Mouse (Mus musculus) inflammation-experienced regulatory T-cells, adult 6 months (primary cell): Measurements from ENCODE around the gene Guca1a. TPM values are rescaled to one million over a fixed set of nuclear protein-coding genes. Genes with fewer than 3 reads are reported as not detected.

Experiments
- ATAC-seq: one replicate; pipeline ENCODE4 v1.8.0; 2017
- polyA plus RNA-seq, 3 experiments: library from polyadenylated mRNA; unstranded; fragments of 100-300 nt; shearing (Covaris generic); gene quantifications; one replicate each; pipeline ENCODE4 v1.2.1; 2017

Guca1a gene
- polyA plus RNA-seq, 3 experiments from 2014 or later = not detected

- ATAC-seq = peak; percentile 48
These were observed 9.8 kb upstream of the Guca1a start for GRCm38 (mm10) chr17:47409897-47410861.

DNA sequence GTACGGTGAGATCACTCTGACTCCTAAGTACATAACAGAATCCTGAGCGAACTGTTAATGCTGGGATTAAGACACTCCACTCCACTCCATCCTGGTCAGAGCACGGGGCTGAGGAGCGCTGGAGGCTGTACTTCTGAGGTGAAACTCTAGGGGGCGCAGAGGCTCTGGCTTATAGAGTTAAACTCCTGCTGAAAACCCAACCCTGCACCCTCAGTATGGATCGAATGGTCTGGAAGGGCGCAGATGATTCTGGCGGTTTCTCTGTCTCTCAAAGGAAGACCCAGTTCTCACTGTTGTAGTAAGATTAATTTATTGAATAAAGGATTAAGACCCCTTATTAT lies 8.1 kb upstream of the Guca1a start:
- peak; percentile 61 for ATAC-seq

GRCm38 (mm10) chr17:47407717-47408557 lies 7.6 kb upstream of the Guca1a start:
- no peak for ATAC-seq

GRCm38 (mm10) chr17:47399091-47399490 lies 1.3 kb downstream of the Guca1a start:
- ATAC-seq = no peak

GRCm38 (mm10) chr17:47395376-47395913 lies 4.9 kb downstream of the Guca1a start:
- peak; percentile 48 for ATAC-seq

DNA sequence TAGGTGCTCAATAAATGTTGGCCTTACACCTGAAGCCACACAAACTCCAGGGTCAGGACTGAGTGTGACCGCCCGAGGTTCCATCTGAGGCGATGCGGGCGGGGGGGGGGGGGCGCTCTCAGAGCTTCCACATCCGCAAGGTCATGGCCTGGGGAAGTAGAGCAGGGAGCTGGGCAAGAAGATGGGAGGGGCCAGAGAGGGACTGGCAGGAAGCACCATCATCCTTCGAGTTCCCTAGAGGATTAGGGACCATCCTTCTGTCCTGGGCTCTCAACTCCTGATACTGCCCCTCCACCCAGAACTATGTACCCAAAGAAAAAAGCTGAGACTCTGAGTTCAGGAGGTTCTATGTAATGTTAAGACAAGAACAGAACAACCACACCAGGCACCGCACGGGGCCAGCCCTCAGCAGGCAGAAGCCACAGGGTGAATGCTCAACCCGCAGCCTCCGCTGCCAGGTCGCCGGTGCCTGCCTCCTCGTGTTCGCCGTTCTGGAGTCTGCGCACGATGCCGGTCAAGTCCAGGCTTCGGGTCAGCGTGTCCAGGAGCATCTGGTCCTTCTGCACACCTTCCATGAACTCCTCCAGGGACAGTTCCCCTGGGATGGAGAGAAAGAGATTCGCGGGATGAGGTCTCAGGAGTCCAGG lies 6.0 kb downstream of the Guca1a start:
- ATAC-seq = peak; percentile 41

- ATAC-seq = no peak
These were observed 13.7 kb downstream of the Guca1a start for GRCm38 (mm10) chr17:47386649-47387048.

- no peak for ATAC-seq
These were observed 15.2 kb downstream of the Guca1a start, which contains the start of gene Guca1b for GRCm38 (mm10) chr17:47385145-47385544. Gene Guca1b, plus strand, starts transcription at chr17:47385393.

- no peak for ATAC-seq
These were observed 16.3 kb downstream of the Guca1a start for GRCm38 (mm10) chr17:47384064-47384463.

- ATAC-seq = no peak
These were observed 17.1 kb downstream of the Guca1a start for GRCm38 (mm10) chr17:47383266-47383665.

DNA sequence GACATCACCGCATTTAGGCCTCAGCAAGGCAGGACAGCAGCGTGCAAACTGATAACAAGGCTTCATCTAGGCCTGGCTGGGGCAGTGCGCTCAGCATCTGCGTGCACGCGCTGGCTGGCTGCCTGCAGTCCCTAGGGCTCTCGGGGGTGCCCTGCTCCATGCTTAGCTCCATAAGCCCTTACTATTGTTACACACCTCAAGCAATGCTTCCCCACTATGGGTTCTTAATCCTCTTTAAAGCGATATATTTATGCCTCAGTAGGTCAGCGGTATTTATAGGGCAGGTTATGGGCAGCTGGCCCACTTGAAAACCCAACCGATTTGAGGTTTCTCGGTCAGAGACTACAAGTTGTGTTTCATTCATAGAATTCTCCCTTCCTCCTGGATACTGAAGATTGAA lies 18.5 kb downstream of the Guca1a start:
- no peak for ATAC-seq

DNA sequence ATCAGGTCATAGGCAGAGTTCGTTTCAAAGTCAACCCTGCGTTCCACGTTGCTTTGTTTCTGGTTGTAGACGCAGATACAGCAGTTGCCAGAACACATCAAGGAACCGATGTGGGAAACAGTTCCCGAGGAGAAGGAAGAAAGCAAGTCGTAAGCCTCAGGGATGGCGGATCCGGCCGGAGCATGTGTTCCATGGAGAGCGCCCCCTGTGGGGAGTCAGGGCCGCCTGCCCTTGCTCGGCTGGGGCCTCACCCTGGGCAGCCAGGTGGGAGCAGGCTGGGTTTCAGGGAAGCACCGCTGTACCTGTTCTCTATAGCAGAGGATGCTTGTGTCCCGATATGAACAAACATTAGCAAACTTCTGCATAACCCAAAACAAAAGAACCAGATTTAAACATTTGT lies 22.3 kb downstream of the Guca1a start:
- no peak for ATAC-seq

GRCm38 (mm10) chr17:47376779-47377280 lies 23.6 kb downstream of the Guca1a start:
- no peak for ATAC-seq

GRCm38 (mm10) chr17:47373991-47374390 lies 26.4 kb downstream of the Guca1a start:
- ATAC-seq = no peak

DNA sequence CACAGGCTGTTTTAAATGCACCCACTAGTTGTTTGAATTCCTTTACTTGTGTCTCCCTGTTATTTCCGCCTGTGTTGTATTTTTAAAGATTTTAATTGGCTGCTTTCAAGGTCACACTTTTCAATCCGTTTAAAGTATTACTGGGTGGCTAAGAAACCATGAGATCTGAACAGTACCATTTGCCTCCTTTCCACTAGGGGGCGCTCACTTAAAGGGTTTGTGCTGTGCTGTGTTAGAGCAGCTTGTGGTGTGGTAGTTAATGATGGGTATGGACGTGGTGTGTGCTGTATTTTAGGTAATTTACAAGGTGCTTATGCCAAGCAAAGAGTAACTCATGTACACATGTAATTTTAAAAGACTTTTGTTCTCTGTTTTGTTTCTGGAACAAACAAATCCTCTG lies 28.9 kb downstream of the Guca1a start:
- peak; percentile 56 for ATAC-seq

- peak; percentile 10 for ATAC-seq
These were observed 31.3 kb downstream of the Guca1a start for GRCm38 (mm10) chr17:47369087-47369443.

GRCm38 (mm10) chr17:47368401-47369086 lies 31.8 kb downstream of the Guca1a start, which contains the start of gene Mrps10:
Gene Mrps10, plus strand, starts transcription at chr17:47368887.
- peak; percentile 94 for ATAC-seq

DNA sequence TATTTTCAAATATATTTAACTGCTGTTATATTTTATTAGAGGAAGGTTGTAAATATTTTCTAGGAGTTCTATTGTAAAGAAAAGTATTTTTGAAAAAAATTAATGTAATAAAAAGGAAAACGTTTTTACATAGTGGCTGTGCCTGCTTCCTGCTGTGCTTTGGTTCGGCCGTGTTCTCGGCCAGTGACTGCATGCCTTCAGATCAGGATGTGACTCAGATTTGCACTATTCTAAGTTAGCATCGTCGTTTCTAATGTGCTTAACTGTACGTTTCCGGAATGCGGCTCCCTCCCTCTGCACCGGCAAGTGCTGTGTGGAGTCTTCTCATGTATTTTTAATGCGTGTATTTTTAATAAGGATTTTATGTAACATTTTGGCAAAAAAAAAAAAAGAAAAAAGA lies 39.0 kb downstream of the Guca1a start:
- no peak for ATAC-seq

- no peak for ATAC-seq
These were observed 40.4 kb downstream of the Guca1a start for GRCm38 (mm10) chr17:47359964-47360363.

DNA sequence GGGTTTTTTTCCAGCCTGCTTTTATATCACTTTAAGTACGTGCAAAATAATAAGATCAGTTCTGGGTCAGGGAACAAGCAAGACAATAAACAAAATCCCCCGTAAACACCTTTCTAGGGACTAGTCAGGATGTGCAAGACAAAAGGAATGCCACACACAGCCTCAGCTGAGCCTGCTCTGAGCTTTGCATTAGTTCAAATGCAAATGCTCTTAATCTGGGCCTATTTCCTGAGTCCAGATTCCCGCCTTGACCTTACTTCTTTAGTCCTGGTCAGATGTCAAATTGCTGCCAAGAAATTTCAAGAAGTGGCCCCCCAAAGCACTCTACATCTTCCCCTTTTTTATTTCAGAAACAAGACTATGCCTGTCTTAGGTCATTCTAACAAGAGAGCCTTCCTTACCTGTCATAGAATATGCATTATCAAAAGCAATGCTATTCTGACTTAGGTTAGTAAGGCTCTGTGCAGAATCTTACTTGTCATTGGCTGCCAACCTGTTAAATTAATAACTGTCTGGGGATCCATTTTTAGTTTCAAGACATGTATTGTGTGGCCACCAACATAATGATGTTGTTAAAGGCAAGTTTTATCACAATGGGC lies 50.6 kb downstream of the Guca1a start:
- no peak for ATAC-seq
